Mouse (Mus musculus): ENCODE measurements around the gene Lnx2.

The Lnx2 gene

GRCm38 (mm10) chr5:147050816-147051499, 25.4 kb downstream of the Lnx2 start:
- no peak for DNase-seq (ENCODE audit: low spot score)

GRCm38 (mm10) chr5:147049544-147050209, 26.7 kb downstream of the Lnx2 start:
- DNase-seq (ENCODE audit: low spot score), result no peak

- no peak for DNase-seq (ENCODE audit: low spot score)
These were observed 30.5 kb downstream of the Lnx2 start for GRCm38 (mm10) chr5:147045929-147046328.

GRCm38 (mm10) chr5:147045311-147045710, 31.1 kb downstream of the Lnx2 start:
- DNase-seq (ENCODE audit: low spot score), result no peak

- DNase-seq (ENCODE audit: low spot score), result no peak
These were observed 33.0 kb downstream of the Lnx2 start for GRCm38 (mm10) chr5:147043240-147043844.

DNA sequence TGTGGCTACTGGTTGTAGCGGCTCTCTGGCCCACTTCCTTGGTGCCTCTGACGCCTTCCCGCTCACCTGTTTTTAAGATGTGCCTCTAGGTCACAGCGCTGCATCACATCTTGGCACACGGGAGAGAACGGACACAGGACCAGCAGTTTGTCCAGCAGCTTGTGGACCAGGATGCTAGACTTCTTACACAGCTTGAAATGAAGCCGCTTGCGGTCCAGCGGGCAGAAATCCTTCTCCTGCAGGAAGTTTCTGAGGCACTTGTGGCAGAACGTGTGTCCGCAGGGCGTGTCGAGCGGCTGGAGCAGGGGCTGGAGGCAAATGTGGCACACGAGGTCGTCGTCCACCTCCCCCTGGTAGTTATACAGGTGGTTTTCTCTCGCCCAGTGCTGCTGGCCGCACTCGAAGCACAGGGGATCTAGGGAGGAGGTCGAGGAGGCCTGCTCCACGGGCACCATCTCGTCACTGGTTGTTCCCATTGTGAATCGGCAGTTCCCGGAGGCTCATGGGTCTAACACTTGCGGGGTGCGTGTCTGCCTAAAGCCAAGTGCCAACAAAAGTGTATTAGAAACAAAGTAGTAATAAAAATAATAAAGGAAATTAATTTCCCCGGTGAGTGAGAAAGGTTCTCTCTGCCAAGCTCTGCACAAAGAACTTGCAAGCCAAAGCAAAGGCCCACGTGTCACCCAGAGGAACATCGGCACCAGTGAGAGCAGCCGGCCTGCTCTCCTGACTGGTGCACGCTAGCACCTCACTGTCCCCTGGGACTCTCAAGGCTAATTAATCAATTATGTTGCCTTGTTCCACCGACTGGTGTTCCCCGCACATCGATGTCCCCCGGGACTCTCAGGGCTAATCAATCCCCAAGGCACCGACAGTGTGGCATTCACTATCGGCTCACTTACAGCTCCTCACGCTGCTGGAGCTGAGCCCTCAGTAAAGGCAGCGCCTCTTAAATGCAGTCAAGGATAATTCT, 34.1 kb downstream of the Lnx2 start:
- DNase-seq (ENCODE audit: low spot score), result no peak

GRCm38 (mm10) chr5:147039394-147039793, 37.0 kb downstream of the Lnx2 start:
- DNase-seq (ENCODE audit: low spot score), result no peak

DNA sequence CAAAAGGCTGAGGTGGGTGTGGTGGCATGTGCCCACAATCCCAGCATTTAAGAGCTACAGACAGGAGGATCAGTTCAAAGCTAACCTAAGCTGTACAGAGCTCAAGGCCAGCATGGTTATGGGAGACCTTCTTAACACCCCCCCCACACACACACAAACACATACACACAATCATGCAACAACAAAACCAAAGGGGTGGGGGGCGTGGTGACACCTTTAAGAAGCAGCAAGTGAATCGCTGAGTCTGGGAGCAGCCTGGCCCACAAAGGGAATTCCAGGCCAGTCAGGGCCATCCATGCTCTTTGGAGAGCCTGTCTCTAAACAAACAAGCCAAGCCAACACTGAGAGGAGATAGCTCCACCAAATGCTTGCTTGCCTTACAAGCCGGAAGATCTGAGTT, 38.8 kb downstream of the Lnx2 start:
- DNase-seq (ENCODE audit: low spot score), result no peak

DNA sequence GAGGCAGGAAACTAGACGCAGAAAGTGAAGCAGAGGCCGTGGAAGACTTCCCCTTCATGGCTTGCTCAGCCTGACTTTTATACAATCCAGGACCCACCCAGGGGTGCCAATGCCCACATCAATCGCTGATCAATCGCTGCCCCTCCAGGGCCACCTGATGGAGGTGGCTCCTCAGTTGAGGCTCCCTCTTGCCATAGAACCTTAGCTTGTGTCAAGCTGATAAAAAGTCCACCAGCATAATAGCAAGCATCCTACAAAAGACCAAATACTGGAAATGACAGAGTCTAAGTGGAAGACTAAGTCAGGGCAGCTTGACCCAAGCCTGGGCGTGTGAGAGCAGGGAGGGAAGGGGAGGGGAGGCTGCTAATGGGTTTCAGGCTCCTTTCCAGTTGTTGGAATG, 39.7 kb downstream of the Lnx2 start:
- DNase-seq (ENCODE audit: low spot score), result no peak

- DNase-seq (ENCODE audit: low spot score), result no peak
These were observed 40.4 kb downstream of the Lnx2 start for GRCm38 (mm10) chr5:147036028-147036427.

GRCm38 (mm10) chr5:147035301-147035700, 41.1 kb downstream of the Lnx2 start:
- DNase-seq (ENCODE audit: low spot score), result no peak

DNA sequence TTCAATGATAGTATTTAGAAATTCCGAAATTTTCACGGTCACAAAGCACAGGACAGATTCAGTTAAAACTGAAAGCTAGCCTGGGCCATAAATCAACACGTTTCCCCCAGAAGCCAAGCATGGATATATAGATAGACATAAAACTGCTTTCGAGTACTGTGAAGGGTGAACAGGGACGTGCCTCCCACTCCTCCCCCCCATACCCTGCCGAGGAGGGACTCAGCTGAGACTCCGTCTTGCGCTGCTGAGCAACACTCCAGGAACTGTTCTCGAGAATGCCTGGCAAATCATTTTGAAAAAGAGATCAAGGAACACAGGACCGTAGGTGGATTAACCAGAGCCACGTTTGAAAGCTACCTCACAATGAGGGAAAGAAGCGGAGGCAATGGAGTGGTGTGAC, 42.1 kb downstream of the Lnx2 start:
- no peak for DNase-seq (ENCODE audit: low spot score)

DNA sequence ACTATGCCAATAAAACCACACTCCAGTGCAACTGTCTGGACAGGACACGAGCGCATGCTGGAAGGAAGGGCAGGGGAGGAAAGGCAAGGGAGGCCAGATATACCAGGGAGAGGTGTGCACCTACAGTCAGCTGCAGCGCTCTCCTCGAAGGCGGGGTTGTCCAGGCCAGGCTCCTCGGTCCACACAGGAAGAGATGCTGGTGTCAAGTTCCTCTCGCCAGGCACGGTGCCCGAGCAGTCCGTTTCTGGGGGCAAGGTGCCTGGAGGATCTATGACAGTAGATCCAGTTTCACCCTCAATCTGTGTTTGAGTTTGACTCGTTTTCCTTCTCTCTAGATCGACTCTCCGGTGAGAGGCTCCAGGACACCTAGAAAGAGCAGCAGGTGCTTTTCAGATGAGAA, 43.2 kb downstream of the Lnx2 start:
- DNase-seq (ENCODE audit: low spot score), result no peak

DNA sequence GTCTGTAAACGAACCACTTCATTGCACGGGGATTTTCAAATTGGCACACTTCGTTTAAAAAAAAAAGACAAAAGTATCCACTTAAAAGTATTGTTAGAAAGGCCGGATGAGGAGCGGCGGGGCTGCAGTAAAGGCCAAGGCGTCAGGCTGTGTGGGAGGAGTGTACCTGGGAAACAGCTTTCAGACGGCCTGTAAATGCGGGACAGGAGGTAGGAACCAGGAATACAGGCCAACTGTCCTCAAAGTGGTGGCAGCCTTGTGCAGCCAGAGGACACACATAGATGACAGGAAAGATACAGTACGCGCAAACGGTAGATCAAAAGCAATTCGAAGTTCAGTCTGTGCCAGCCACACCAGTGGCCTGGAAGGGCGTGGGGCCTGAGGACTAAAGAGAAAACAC, 45.1 kb downstream of the Lnx2 start:
- DNase-seq (ENCODE audit: low spot score), result no peak

DNA sequence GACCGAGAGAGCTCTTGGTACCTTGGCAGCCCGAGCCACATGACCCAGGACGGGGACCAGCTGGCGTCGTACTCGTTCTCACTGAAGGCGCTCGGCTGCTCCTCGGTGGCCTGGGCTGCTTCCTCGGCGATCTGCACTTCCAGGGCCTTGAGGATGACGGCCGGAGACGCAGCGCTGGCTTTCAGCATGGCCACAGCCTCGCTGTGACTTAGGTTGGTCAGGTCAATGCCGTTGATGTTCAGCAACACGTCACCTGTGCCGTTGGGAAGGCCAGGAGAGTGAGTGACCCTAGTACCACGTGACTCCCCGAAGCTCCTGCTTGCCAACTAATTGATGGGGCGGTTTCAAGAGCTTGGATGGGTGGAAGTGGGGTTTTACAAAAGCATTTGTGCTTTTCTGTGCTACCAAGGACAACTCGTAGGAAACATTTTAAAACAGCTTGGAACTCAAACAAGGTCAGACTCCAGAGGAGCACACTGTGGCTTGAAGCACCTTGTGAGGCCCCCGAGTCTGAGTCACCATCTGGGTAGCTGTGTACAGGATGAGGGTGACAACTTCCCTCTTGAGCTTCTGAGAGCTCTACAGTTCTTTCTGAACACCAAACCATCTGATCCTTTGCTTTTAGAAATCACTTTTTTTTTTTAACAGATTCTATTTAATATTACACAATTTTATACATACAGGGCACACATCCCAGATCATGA, 51.9 kb downstream of the Lnx2 start:
- no peak for DNase-seq (ENCODE audit: low spot score)

DNA sequence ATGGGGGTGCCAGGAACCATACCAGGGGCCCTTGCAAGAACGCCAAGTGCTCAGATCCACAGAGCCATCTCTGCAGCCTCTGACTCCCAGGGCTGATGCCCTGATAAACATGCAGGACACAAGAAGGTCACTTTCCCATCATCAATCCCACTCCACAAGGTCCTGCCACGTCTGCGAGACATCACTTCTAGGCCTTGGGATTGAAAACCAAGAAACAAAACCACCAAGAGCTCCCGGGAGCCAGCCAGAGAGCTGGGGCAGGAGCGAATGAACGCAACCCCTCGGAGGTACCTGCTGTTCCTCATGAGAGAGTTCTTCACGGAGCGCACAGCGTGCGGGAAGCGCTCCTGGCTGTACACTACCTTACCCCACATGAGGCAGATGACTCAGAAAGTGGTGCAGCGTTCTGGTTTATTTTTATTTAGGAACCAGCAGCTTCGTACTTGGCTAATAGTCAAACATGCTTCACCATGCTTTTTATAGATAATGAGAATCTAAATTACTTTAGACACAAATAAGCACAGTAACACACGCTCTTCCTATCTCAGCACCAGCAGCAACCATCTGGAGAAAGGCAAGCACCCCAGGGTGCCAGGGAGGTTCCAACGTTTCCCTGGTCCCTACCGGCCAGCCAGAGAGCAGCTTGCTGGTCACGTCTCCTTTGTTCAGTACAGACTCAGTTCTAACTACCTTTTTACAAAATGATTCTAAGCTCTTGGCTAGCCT, 53.0 kb downstream of the Lnx2 start:
- DNase-seq (ENCODE audit: low spot score), result no peak

GRCm38 (mm10) chr5:147021546-147022265, 54.7 kb downstream of the Lnx2 start:
- DNase-seq (ENCODE audit: low spot score), result no peak

- DNase-seq (ENCODE audit: low spot score), result no peak
These were observed 55.8 kb downstream of the Lnx2 start for GRCm38 (mm10) chr5:147020579-147020978.

GRCm38 (mm10) chr5:147018761-147019160, 57.6 kb downstream of the Lnx2 start:
- DNase-seq (ENCODE audit: low spot score), result no peak

GRCm38 (mm10) chr5:147017526-147017925, 58.9 kb downstream of the Lnx2 start:
- DNase-seq (ENCODE audit: low spot score), result no peak

Measured in c-Kit-positive CD71-positive TER-119-positive erythroid progenitor cells, embryonic 14.5 days (primary cell).